28 mouse cellular contexts compared by ENCODE assay signal in the genomic region with DNA sequence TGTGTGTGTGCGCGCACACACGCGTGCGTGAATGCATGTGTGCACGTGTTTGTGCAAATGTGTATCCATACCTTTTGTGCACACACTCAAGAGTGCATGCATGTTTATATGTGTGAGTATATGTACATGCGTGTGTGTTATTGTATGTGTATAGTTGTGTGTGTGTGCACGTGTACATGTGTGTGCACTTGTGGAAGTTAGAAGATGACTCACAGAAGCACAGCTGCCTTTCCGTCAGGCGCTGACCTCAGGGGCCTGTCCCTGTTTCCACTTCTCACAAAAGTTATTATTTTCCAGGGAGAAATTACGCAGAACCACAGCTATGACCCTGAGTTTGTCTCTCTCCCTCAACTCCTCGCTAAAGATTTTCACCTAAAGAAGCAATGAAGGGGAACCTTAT. TPM values are rescaled to one million over a fixed set of nuclear protein-coding genes. Genes with fewer than 3 reads are reported as not detected.
"Had no signal": no experiment of that assay in that cellular context is flagged by ENCODE, and none has a peak within 500 bp of the region (broad histone marks: within the 10 kb centered on the region; RNA-seq: fewer than 3 reads in every experiment).

No protein-coding gene starts in this region.

- H3K4me2 ChIP-seq: embryonic facial prominence, embryonic 12.5 days; embryonic facial prominence, embryonic 13.5 days; embryonic facial prominence, embryonic 15.5 days; forebrain, embryonic 12.5 days; forebrain, embryonic 13.5 days; forebrain, embryonic 15.5 days had no signal

- H3K4me3 ChIP-seq: embryonic facial prominence, embryonic 10.5 days; embryonic facial prominence, embryonic 12.5 days; embryonic facial prominence, embryonic 13.5 days; embryonic facial prominence, embryonic 15.5 days; erythroblast, embryonic 14.5 days; forebrain, embryonic 10.5 days; forebrain, embryonic 12.5 days; forebrain, embryonic 13.5 days; forebrain, embryonic 15.5 days; gastrocnemius, adult 2 months; heart, adult 2 months had no signal

- H3K9me3 ChIP-seq: embryonic facial prominence, embryonic 10.5 days; embryonic facial prominence, embryonic 12.5 days; embryonic facial prominence, embryonic 13.5 days; embryonic facial prominence, embryonic 15.5 days; forebrain, embryonic 10.5 days; forebrain, embryonic 12.5 days; forebrain, embryonic 13.5 days; forebrain, embryonic 15.5 days had no signal

- H3K27ac ChIP-seq: embryonic facial prominence, embryonic 10.5 days; embryonic facial prominence, embryonic 12.5 days; embryonic facial prominence, embryonic 13.5 days; embryonic facial prominence, embryonic 15.5 days; forebrain, embryonic 10.5 days; forebrain, embryonic 12.5 days; forebrain, embryonic 13.5 days; forebrain, embryonic 15.5 days; heart, adult 2 months had no signal

- H3K9ac ChIP-seq: embryonic facial prominence, embryonic 12.5 days; embryonic facial prominence, embryonic 13.5 days; embryonic facial prominence, embryonic 15.5 days; forebrain, embryonic 12.5 days; forebrain, embryonic 13.5 days; forebrain, embryonic 15.5 days; forebrain, postnatal 0 days had no signal

- DNase-seq: cerebellum, adult 9-10 months; cerebellum, adult 9-11 months; cerebellum, postnatal 10 days; cerebellum, postnatal 14 days; cerebellum, postnatal 25 days; cerebellum, postnatal 36 days; embryo, embryonic 11 days; forebrain, postnatal 0 days; gastrocnemius, adult 2 months; gastrocnemius, postnatal 10 days; gastrocnemius, postnatal 14 days; gastrocnemius, postnatal 25 days; gastrocnemius, postnatal 36 days; heart, adult 11 months; heart, adult 18-20 months; heart, adult 2 months had no signal

- H3K36me3 ChIP-seq: embryonic facial prominence, embryonic 10.5 days; embryonic facial prominence, embryonic 12.5 days; embryonic facial prominence, embryonic 13.5 days; embryonic facial prominence, embryonic 15.5 days; forebrain, embryonic 10.5 days; forebrain, embryonic 12.5 days; forebrain, embryonic 15.5 days had no signal

RNA-seq across cellular contexts. Expression of gene Gng7, which starts 30.5 kb away (rescaled TPM):
- polyA plus RNA-seq: erythroblast, embryonic 14.5 days had no signal

RNA-seq across cellular contexts. Expression of gene Diras1, which starts 41.2 kb away (rescaled TPM):
- total RNA-seq: common myeloid progenitor, adult 5-6 weeks; granulocyte monocyte progenitor cell, adult 5-6 weeks; heart, adult 18-20 months; heart, adult 2 months had no signal
- polyA plus RNA-seq: erythroblast, embryonic 14.5 days; gonadal fat pad, adult 2 months had no signal
